Mouse (Mus musculus) thymus, adult 2 months (tissue): Measurements from ENCODE around the gene Map3k6.

Experiments
- CTCF ChIP-seq: fragments of 200-500 bp; IDR thresholded peaks from 2 replicates; pipeline ENCODE4 v1.5.1; 2012; ENCODE audit warnings: mild to moderate bottlenecking, control low read depth, low read length, moderate library complexity, borderline replicate concordance; ENCODE audit not compliant: control insufficient read depth, poor library complexity, insufficient read depth; ENCODE audit errors: extremely low read depth
- POLR2A ChIP-seq: fragments of 200-500 bp; IDR thresholded peaks from 2 replicates; pipeline ENCODE4 v1.6.1; 2012; ENCODE audit warnings: mild to moderate bottlenecking, low read length, control low read depth, moderate library complexity; ENCODE audit not compliant: control insufficient read depth, poor library complexity, insufficient read depth; ENCODE audit errors: extremely low read depth

DNA sequence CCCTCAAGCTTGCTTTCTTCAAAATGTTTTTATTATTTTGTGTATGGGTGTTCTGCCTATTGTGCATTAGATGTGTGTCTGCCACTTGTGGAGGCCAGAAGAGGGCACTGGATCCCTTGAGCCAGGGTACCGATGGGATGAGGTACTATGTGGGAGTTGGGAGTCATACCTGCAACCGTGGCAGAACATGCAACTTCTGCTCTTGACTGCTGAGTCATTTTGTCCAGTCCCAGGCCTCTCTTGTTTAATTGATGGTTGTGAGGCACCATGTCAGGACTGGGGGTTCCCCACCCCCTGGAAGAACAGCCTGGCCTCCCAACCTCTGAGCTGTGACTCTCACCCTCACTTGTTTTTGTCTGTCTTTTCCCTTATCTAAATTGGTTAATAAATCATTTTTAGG is 23.9 kb downstream of the Map3k6 start:
- TF ChIP-seq CTCF (no peak), POLR2A (no peak)
